In genomic region chr17:45597787-45598186, GRCm38 (mm10) we compare ENCODE assay signal across 9 mouse cellular contexts. TPM values are rescaled to one million over a fixed set of nuclear protein-coding genes. Genes with fewer than 3 reads are reported as not detected.
DNase-seq lines count a peak whose midpoint lies in the region; ATAC-seq and TF ChIP-seq lines count a peak whose summit lies in the region.
"Had no signal": no experiment of that assay in that cellular context is flagged by ENCODE, and none has a peak within 500 bp of the region (broad histone marks: within the 10 kb centered on the region; RNA-seq: fewer than 3 reads in every experiment).

No protein-coding gene starts in this region.

- peaks cover 26% of the 10 kb centered on the region for H3K79me2 ChIP-seq in C2C12 (ENCODE audit: control insufficient read depth, insufficient read depth)

- no peak overlapping the region; the same call in 1 of the 2 replicates for H3K27ac ChIP-seq in hindbrain, embryonic 10.5 days
- no peak overlapping the region for H3K27ac ChIP-seq in hindbrain, embryonic 14.5 days
- peak overlapping the region; percentile 69 for H3K27ac ChIP-seq in bone marrow macrophage, adult 2 months (ENCODE audit: insufficient read depth, low read depth, low read length)
- peak overlapping the region; percentile 16; the same call in 1 of the 2 replicates for H3K27ac ChIP-seq in liver, embryonic 13.5 days
- H3K27ac ChIP-seq in midbrain, embryonic 13.5 days: no peak overlapping the region

- H3K79me3 ChIP-seq in C2C12 (ENCODE audit: low read depth): peaks cover 25% of the 10 kb centered on the region

- H3K27me3 ChIP-seq in hindbrain, embryonic 10.5 days (ENCODE audit: insufficient read depth, poor library complexity, severe bottlenecking): peaks cover 93% of the 10 kb centered on the region
- H3K27me3 ChIP-seq in hindbrain, embryonic 14.5 days (ENCODE audit: control insufficient read depth, insufficient read depth, low read length): peaks cover 49% of the 10 kb centered on the region
- no peaks in the 10 kb centered on the region for H3K27me3 ChIP-seq in C2C12 (ENCODE audit: control insufficient read depth, insufficient read depth, insufficient read length)
- 0 out of 2 replicates have a peak, but pooled peaks cover 7% of the 10 kb centered on the region for H3K27me3 ChIP-seq in liver, embryonic 13.5 days
- peaks cover 64% of the 10 kb centered on the region for H3K27me3 ChIP-seq in midbrain, embryonic 13.5 days

- no peak overlapping the region for H3K4me2 ChIP-seq in hindbrain, embryonic 14.5 days (replicated peaks)
- H3K4me2 ChIP-seq in liver, embryonic 13.5 days: no peak overlapping the region
- H3K4me2 ChIP-seq in midbrain, embryonic 13.5 days (replicated peaks): no peak overlapping the region
- H3K4me2 ChIP-seq: heart, embryonic 15.5 days had no signal

- TF ChIP-seq CTCF in C2C12 (IDR thresholded peaks at IDR 0.05; ENCODE audit: control insufficient read depth, insufficient read depth, insufficient read length): no peak
- TF ChIP-seq CTCF in bone marrow macrophage, adult 2 months (IDR thresholded peaks at IDR 0.05; ENCODE audit: low read depth, low read length): no peak

- H3K4me1 ChIP-seq in hindbrain, embryonic 10.5 days (replicated peaks): peaks cover 94% of the 10 kb centered on the region
- peaks cover 19% of the 10 kb centered on the region for H3K4me1 ChIP-seq in hindbrain, embryonic 14.5 days (replicated peaks; ENCODE audit: control insufficient read depth, insufficient read depth, low read length)
- peaks cover 34% of the 10 kb centered on the region for H3K4me1 ChIP-seq in bone marrow macrophage, adult 2 months (ENCODE audit: control insufficient read depth, insufficient read depth, low read length)
- H3K4me1 ChIP-seq in liver, embryonic 13.5 days (replicated peaks): peaks cover 89% of the 10 kb centered on the region
- H3K4me1 ChIP-seq in midbrain, embryonic 13.5 days (replicated peaks): peaks cover 62% of the 10 kb centered on the region

- H3K9ac ChIP-seq in hindbrain, embryonic 14.5 days: no peak overlapping the region
- no peak overlapping the region for H3K9ac ChIP-seq in liver, embryonic 13.5 days
- H3K9ac ChIP-seq in midbrain, embryonic 13.5 days (replicated peaks): no peak overlapping the region
- H3K9ac ChIP-seq: heart, embryonic 15.5 days had no signal

- 49% methylated on average over 3 of the region's 3 CpGs for WGBS in hindbrain, embryonic 10.5 days
- 43% methylated on average over 3 of the region's 3 CpGs for WGBS in hindbrain, embryonic 14.5 days
- 16% methylated on average over 3 of the region's 3 CpGs for WGBS in liver, embryonic 13.5 days (ENCODE audit: insufficient replicate concordance)
- 40% methylated on average over 3 of the region's 3 CpGs for WGBS in midbrain, embryonic 13.5 days

- DNase-seq in hindbrain, embryonic 10.5 days (ENCODE audit: low spot score): peak; percentile 57
- no peak for DNase-seq in hindbrain, embryonic 14.5 days (ENCODE audit: low spot score)
- no peak for DNase-seq in liver, embryonic 13.5 days
- no peak for DNase-seq in spleen, postnatal 4 days (ENCODE audit: low spot score in 2 of 2)
- no peak for DNase-seq in yolk sac, embryonic 10.5 days (ENCODE audit: low spot score)

- H3ac ChIP-seq in C2C12 (ENCODE audit: control insufficient read depth, insufficient read length, low read depth): no peak overlapping the region

- no peaks in the 10 kb centered on the region for H3K36me3 ChIP-seq in hindbrain, embryonic 10.5 days
- no peaks in the 10 kb centered on the region for H3K36me3 ChIP-seq in hindbrain, embryonic 14.5 days (replicated peaks; ENCODE audit: control insufficient read depth, insufficient read depth)
- H3K36me3 ChIP-seq in C2C12 (ENCODE audit: control insufficient read depth, insufficient read depth): no peaks in the 10 kb centered on the region
- H3K36me3 ChIP-seq in liver, embryonic 13.5 days: no peaks in the 10 kb centered on the region
- H3K36me3 ChIP-seq in midbrain, embryonic 13.5 days: no peaks in the 10 kb centered on the region
- H3K36me3 ChIP-seq: heart, embryonic 15.5 days had no signal

- TF ChIP-seq POLR2A in bone marrow macrophage, adult 2 months (IDR thresholded peaks at IDR 0.05; ENCODE audit: borderline replicate concordance, low read depth, low read length): no peak

- H3K9me3 ChIP-seq in hindbrain, embryonic 10.5 days: no peaks in the 10 kb centered on the region
- H3K9me3 ChIP-seq in hindbrain, embryonic 14.5 days (ENCODE audit: control insufficient read depth, low read length): no peaks in the 10 kb centered on the region
- no peaks in the 10 kb centered on the region for H3K9me3 ChIP-seq in liver, embryonic 13.5 days (replicated peaks)
- no peaks in the 10 kb centered on the region for H3K9me3 ChIP-seq in midbrain, embryonic 13.5 days
- H3K9me3 ChIP-seq: heart, embryonic 15.5 days had no signal

- no peak overlapping the region for H3K4me3 ChIP-seq in hindbrain, embryonic 10.5 days
- no peak overlapping the region for H3K4me3 ChIP-seq in hindbrain, embryonic 14.5 days (replicated peaks; ENCODE audit: low read length)
- H3K4me3 ChIP-seq in C2C12 (ENCODE audit: insufficient read depth, poor library complexity, severe bottlenecking): no peak overlapping the region
- no peak overlapping the region for H3K4me3 ChIP-seq in bone marrow macrophage, adult 2 months (ENCODE audit: insufficient read depth, low read length)
- H3K4me3 ChIP-seq in liver, embryonic 13.5 days (replicated peaks): no peak overlapping the region
- no peak overlapping the region for H3K4me3 ChIP-seq in midbrain, embryonic 13.5 days (replicated peaks)
- H3K4me3 ChIP-seq: heart, embryonic 15.5 days had no signal

- ATAC-seq in hindbrain, embryonic 14.5 days (ENCODE audit: low FRiP score): no peak
- no peak for ATAC-seq in liver, embryonic 13.5 days (ENCODE audit: low read depth)
- no peak for ATAC-seq in midbrain, embryonic 13.5 days

TF ChIP-seq in C2C12, 6 proteins besides CTCF, POLR2A, EP300 and RAD21:
- no peak for TF ChIP-seq FOSL1 (IDR thresholded peaks at IDR 0.05; ENCODE audit: insufficient read depth, low read length, poor library complexity, severe bottlenecking)
- peak; percentile 47 for TF ChIP-seq MYOD1 (IDR thresholded peaks at IDR 0.05; ENCODE audit: control insufficient read depth, insufficient read length, low read depth)
- no peak for TF ChIP-seq MAX (IDR thresholded peaks at IDR 0.05)
- no peak for TF ChIP-seq MYOG (IDR thresholded peaks at IDR 0.05; ENCODE audit: control insufficient read depth, extremely low read depth, insufficient read length)
- no peak for TF ChIP-seq USF1 (IDR thresholded peaks at IDR 0.05; ENCODE audit: low read depth)
- TF ChIP-seq CEBPB (IDR thresholded peaks at IDR 0.05; ENCODE audit: low read depth): no peak

RNA-seq across cellular contexts. Expression of gene Slc29a1, which starts 1.6 kb away (rescaled TPM):
- 60.4 and 72.0 TPM in 2 replicates for polyA plus RNA-seq in hindbrain, embryonic 10.5 days (2016; fragmentation: Nextera tagmentation; extraction: Ambion mirVana)
- polyA plus RNA-seq in hindbrain, embryonic 14.5 days (2014; fragmentation: Nextera tagmentation; extraction: Ambion mirVana): 41.5 and 42.7 TPM in 2 replicates
- polyA plus RNA-seq in C2C12 (2012; fragmentation: generic; extraction: Trizol): 264 TPM
- polyA plus RNA-seq in bone marrow macrophage, adult 2 months (2012; ENCODE audit: insufficient read depth, insufficient read length, missing spikeins): 88.6 and 93.9 TPM in 2 replicates
- polyA plus RNA-seq in liver, embryonic 13.5 days (2015; fragmentation: Nextera tagmentation; extraction: Ambion mirVana): 215 and 233 TPM in 2 replicates
- polyA plus RNA-seq in midbrain, embryonic 13.5 days (2015; fragmentation: Nextera tagmentation; extraction: Ambion mirVana): 29.7 and 30.4 TPM in 2 replicates

RNA-seq across cellular contexts. Expression of gene Mymx, which starts 4.1 kb away (rescaled TPM):
- 0.62 TPM in 1 of 2 replicates, not detected in the other for polyA plus RNA-seq in hindbrain, embryonic 10.5 days (2016; fragmentation: Nextera tagmentation; extraction: Ambion mirVana)
- polyA plus RNA-seq in hindbrain, embryonic 14.5 days (2014; fragmentation: Nextera tagmentation; extraction: Ambion mirVana): not detected in 2 replicates
- 1.7 TPM for polyA plus RNA-seq in C2C12 (2012; fragmentation: generic; extraction: Trizol)
- not detected in 2 replicates for polyA plus RNA-seq in bone marrow macrophage, adult 2 months (2012; ENCODE audit: insufficient read depth, insufficient read length, missing spikeins)
- 0.42 and 0.59 TPM in 2 replicates for polyA plus RNA-seq in liver, embryonic 13.5 days (2015; fragmentation: Nextera tagmentation; extraction: Ambion mirVana)
- not detected in 2 replicates for polyA plus RNA-seq in midbrain, embryonic 13.5 days (2015; fragmentation: Nextera tagmentation; extraction: Ambion mirVana)

RNA-seq across cellular contexts. Expression of gene Hsp90ab1, which starts 24.7 kb away (rescaled TPM):
- 1,585 and 2,006 TPM in 2 replicates for polyA plus RNA-seq in hindbrain, embryonic 10.5 days (2016; fragmentation: Nextera tagmentation; extraction: Ambion mirVana)
- 1,324 and 1,355 TPM in 2 replicates for polyA plus RNA-seq in hindbrain, embryonic 14.5 days (2014; fragmentation: Nextera tagmentation; extraction: Ambion mirVana)
- polyA plus RNA-seq in C2C12 (2012; fragmentation: generic; extraction: Trizol): 2,021 TPM
- 586 and 617 TPM in 2 replicates for polyA plus RNA-seq in bone marrow macrophage, adult 2 months (2012; ENCODE audit: insufficient read depth, insufficient read length, missing spikeins)
- 1,012 and 1,064 TPM in 2 replicates for polyA plus RNA-seq in liver, embryonic 13.5 days (2015; fragmentation: Nextera tagmentation; extraction: Ambion mirVana)
- polyA plus RNA-seq in midbrain, embryonic 13.5 days (2015; fragmentation: Nextera tagmentation; extraction: Ambion mirVana): 1,587 and 1,677 TPM in 2 replicates

RNA-seq across cellular contexts. Expression of gene Slc35b2, which starts 34.1 kb away (rescaled TPM):
- polyA plus RNA-seq in hindbrain, embryonic 10.5 days (2016; fragmentation: Nextera tagmentation; extraction: Ambion mirVana): 121 TPM in 2 replicates
- polyA plus RNA-seq in hindbrain, embryonic 14.5 days (2014; fragmentation: Nextera tagmentation; extraction: Ambion mirVana): 83.1 and 84.2 TPM in 2 replicates
- 131 TPM for polyA plus RNA-seq in C2C12 (2012; fragmentation: generic; extraction: Trizol)
- polyA plus RNA-seq in bone marrow macrophage, adult 2 months (2012; ENCODE audit: insufficient read depth, insufficient read length, missing spikeins): 73.7 and 83.1 TPM in 2 replicates
- polyA plus RNA-seq in liver, embryonic 13.5 days (2015; fragmentation: Nextera tagmentation; extraction: Ambion mirVana): 58.0 and 58.6 TPM in 2 replicates
- 89.2 and 95.3 TPM in 2 replicates for polyA plus RNA-seq in midbrain, embryonic 13.5 days (2015; fragmentation: Nextera tagmentation; extraction: Ambion mirVana)

RNA-seq across cellular contexts. Expression of gene Nfkbie, which starts 42.3 kb away (rescaled TPM):
- polyA plus RNA-seq in hindbrain, embryonic 10.5 days (2016; fragmentation: Nextera tagmentation; extraction: Ambion mirVana): 8.3 and 9.7 TPM in 2 replicates
- polyA plus RNA-seq in hindbrain, embryonic 14.5 days (2014; fragmentation: Nextera tagmentation; extraction: Ambion mirVana): 4.3 and 4.7 TPM in 2 replicates
- 5.3 TPM for polyA plus RNA-seq in C2C12 (2012; fragmentation: generic; extraction: Trizol)
- polyA plus RNA-seq in bone marrow macrophage, adult 2 months (2012; ENCODE audit: insufficient read depth, insufficient read length, missing spikeins): 27.0 and 30.8 TPM in 2 replicates
- polyA plus RNA-seq in liver, embryonic 13.5 days (2015; fragmentation: Nextera tagmentation; extraction: Ambion mirVana): 1.4 and 1.6 TPM in 2 replicates
- polyA plus RNA-seq in midbrain, embryonic 13.5 days (2015; fragmentation: Nextera tagmentation; extraction: Ambion mirVana): 5.2 and 7.1 TPM in 2 replicates

Comparison
In these comparisons a context has a peak if more than half of its experiments do, and no peak if none do; other contexts are left out.
1. H3K27ac ChIP-seq: peak in bone marrow macrophage, adult 2 months (single experiment) and liver, embryonic 13.5 days (single experiment); none in hindbrain, embryonic 10.5 days (single experiment), hindbrain, embryonic 14.5 days (single experiment) and midbrain, embryonic 13.5 days (single experiment).